Mouse (Mus musculus): ENCODE data around the gene Slc17a9.
A peak's percentile ranks its signal among the peaks of the same experiment; 100 is the strongest.
"Not testable (repeated sequence)": the region's sequence is repeated elsewhere in the genome, so short reads cannot be mapped to it uniquely, and the experiment has no call there.

The Slc17a9 gene

GRCm38 (mm10) chr2:180710276-180711155 lies 14.5 kb upstream of the Slc17a9 start:
- DNase-seq (ENCODE audit: low read depth): no peak

GRCm38 (mm10) chr2:180711527-180711926 lies 13.5 kb upstream of the Slc17a9 start:
- no peak for DNase-seq (ENCODE audit: low read depth)

DNA sequence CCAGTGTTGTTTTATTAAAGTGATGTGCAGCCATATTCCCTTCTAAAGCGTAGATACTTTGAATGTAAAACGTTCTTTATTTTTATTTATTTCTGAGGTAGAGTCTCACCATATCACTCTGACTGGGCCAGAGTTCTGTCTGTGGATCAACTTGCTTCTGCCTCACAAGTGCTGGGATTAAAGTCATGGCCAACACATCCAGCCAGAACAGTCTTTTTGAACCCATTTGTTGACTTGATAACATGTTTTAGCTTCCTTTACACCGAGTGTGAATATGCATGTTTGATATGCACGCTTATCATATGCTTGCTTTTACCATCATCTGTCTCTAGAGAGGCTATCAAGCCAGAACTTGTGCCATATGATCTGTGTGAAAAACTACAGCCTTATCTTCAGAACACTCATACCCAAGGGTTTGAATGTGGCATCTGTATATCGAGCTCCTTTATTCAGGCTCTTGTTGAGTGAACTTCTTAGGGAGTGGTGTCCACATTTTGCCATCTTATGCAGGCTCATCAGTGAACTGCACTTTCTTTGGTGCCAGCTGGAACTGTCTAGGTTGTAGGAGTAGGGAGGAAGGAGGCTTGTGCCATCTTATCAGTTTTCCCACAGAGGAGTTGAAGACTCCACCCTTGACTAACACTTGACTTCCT lies 12.9 kb upstream of the Slc17a9 start:
- DNase-seq (ENCODE audit: low read depth): no peak

DNA sequence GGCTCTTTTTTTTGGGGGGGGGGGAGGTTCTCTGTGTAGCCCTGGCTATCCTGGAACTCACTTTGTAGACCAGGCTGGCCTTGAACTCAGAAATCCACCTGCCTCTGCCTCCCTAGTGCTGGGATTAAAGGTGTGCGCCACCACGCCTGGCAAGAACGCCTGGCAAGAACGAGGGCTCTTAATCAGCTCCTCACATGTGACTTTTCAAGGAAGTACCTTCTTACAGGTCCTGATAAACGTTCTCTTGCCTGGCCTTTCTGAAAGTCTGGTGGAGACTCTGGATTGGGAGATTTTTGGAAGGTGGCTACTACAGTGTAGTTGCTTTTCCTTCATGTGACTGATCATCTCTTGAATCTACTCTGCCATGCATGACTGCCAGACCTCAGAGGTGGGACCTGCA lies 2.3 kb upstream of the Slc17a9 start:
- DNase-seq (ENCODE audit: low read depth): not testable (repeated sequence)

GRCm38 (mm10) chr2:180723865-180724264 lies 1.2 kb upstream of the Slc17a9 start:
- no peak for DNase-seq (ENCODE audit: low read depth)

GRCm38 (mm10) chr2:180725414-180725778 lies 333 bp downstream of the Slc17a9 start:
- DNase-seq (ENCODE audit: low read depth): no peak

DNA sequence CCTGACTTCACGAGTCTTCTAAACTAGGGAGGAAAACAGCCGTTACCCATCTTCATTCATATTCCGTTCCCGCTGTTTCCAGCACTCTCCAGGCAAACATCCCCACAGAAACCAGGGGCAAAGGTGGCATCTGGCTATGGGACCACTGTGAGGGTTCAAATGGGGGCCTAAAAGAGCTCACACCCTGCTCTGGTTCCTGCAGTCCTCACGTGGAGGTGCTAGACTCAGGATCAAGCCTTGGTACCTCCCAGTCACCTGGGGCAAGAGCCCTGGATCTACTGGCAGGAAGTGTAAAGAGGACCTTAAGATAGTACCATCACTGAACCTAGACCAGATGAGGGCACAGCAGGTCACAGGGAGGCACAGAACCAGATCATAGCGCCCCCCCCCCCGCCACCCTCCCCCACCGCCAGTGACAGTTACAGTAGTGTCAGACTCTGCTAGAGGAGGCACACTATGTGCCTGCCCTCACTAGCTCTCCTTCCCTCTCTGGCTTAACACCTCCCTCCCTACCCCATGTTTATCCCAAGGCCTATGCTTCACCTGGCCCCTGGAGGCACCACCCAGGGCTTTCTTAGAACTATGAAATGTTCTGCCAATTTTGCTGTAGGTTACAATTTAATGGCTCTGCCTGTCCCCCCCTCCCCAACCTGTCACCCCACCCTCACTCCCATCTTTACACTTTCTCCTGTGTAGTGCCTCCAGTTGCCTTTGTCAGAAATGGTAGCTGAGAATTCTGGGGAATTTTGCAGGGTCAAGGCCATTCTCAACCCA lies 980 bp downstream of the Slc17a9 start:
- no peak for DNase-seq (ENCODE audit: low read depth)

- DNase-seq (ENCODE audit: low read depth): no peak
These were observed 1.8 kb downstream of the Slc17a9 start for GRCm38 (mm10) chr2:180726658-180727442.

DNA sequence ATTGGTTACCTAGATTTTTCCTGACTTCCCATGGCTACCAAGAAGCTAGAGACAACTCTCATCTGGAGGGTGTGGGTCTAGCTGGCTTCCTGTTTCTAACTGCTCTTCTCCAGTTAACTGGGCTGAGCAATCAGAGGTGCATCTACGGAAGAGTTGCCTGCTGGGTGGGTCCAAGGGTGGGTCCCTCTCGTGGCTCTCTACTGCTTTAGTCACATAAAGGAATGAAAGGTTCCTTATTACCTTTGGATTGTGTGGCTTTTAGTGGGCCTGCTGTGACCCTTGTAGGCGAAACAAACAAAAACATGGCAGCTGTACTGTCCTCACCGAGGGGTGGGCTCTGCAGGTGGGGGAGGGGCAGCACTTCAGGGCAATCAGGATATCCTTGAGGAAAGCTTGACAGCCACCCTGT lies 2.6 kb downstream of the Slc17a9 start:
- no peak for DNase-seq (ENCODE audit: low read depth)

GRCm38 (mm10) chr2:180731036-180731435 lies 6.0 kb downstream of the Slc17a9 start:
- DNase-seq (ENCODE audit: low read depth): no peak

GRCm38 (mm10) chr2:180731984-180732383 lies 6.9 kb downstream of the Slc17a9 start:
- no peak for DNase-seq (ENCODE audit: low read depth)

- no peak for DNase-seq (ENCODE audit: low read depth)
These were observed 10.2 kb downstream of the Slc17a9 start for GRCm38 (mm10) chr2:180735232-180735631.

DNA sequence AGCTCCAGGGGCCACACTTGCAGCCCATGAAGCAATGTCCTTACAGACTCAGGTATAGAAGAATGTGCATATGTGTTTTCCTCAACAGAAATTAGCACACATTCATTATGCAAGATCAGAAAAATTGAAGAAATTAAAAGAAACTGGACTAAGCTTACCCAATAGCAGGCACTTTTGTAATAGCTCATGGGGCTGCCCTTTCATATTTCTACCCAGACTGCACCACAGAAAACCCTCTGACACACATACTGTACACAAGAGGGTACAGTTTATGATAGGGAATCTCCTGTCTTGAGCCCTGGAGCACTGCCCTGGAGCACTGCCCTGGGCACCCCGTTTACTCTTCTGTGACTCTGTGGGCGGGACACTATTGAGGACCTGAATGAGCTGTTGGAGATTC lies 12.9 kb downstream of the Slc17a9 start:
- no peak for DNase-seq (ENCODE audit: low read depth)

- DNase-seq (ENCODE audit: low read depth): no peak
These were observed 15.3 kb downstream of the Slc17a9 start for GRCm38 (mm10) chr2:180740349-180740748.

DNA sequence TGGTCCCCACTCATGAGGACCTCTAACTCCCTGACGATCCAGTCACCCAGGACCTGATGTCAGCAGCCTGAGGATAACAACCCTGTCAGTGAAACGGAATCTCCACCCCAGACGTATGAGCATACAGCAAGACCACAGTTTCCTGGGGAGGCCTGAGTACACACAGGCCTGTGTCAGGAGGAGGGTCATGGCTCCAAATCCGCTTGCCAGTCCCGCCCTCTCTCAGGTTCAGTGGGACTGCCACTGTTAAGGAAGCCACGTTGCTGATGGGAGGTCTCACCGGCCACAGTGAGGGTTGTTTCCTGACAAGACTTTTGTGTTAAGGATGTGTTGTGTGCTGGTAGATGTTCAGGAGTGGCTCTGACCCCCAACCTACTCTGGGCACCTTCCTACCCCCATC lies 16.4 kb downstream of the Slc17a9 start:
- no peak for DNase-seq (ENCODE audit: low read depth)

GRCm38 (mm10) chr2:180742820-180743219 lies 17.8 kb downstream of the Slc17a9 start:
- no peak for DNase-seq (ENCODE audit: low read depth)

GRCm38 (mm10) chr2:180743321-180743720 lies 18.3 kb downstream of the Slc17a9 start:
- no peak for DNase-seq (ENCODE audit: low read depth)

GRCm38 (mm10) chr2:180745248-180745927 lies 20.3 kb downstream of the Slc17a9 start:
- DNase-seq (ENCODE audit: low read depth): peak; percentile 81

GRCm38 (mm10) chr2:180746569-180747192 lies 21.6 kb downstream of the Slc17a9 start:
- no peak for DNase-seq (ENCODE audit: low read depth)

- no peak for DNase-seq (ENCODE audit: low read depth)
These were observed 23.8 kb downstream of the Slc17a9 start for GRCm38 (mm10) chr2:180748904-180749303.

All from c-Kit-positive CD71-negative TER-119-negative erythroid progenitor cells, embryonic 14.5 days (primary cell).